Mouse (Mus musculus) adrenal gland, adult 18-20 months (tissue): ENCODE data around the gene Slc7a14. TPM values are rescaled to one million over a fixed set of nuclear protein-coding genes. Genes with fewer than 3 reads are reported as not detected.
"Not testable (repeated sequence)": the region's sequence is repeated elsewhere in the genome, so short reads cannot be mapped to it uniquely, and the experiment has no call there.

Experiments
- DNase-seq, 2 experiments: peaks; one replicate each; pipeline ENCODE4 v3.0.0; 2021 to 2022; ENCODE audit warnings: low spot score in 2 of 2
- long read RNA-seq, 2 experiments: library from polyadenylated mRNA; stranded (forward); transcript quantifications; one replicate each; pipeline ENCODE4 v2.0.0; 2021
- total RNA-seq, 2 experiments: library from RNA; stranded (reverse); gene quantifications; 1 replicate in 1 of 2; 2 replicates in 1 of 2; pipeline ENCODE4 v1.2.3; 2021

The Slc7a14 gene
- 1 to 10 TPM; 3.1 to 4.3 TPM for total RNA-seq
- long read RNA-seq, experiment 1 = 0 reads
- long read RNA-seq, experiment 2, full-length matches to known transcripts = 1 of 2 reads
- long read RNA-seq, experiment 2, partial matches to known transcripts = 0 of 2 reads
- long read RNA-seq, experiment 2, other reads (novel, unspliced or antisense) = 1 of 2 reads

- DNase-seq = peak in 1 of 2 experiments; percentile 18
These were observed at the start of gene Slc7a14 for GRCm38 (mm10) chr3:31309934-31310787. Gene Slc7a14 (minus strand): TSS chr3:31310378.

GRCm38 (mm10) chr3:31346540-31346939 lies 36.4 kb upstream of the Slc7a14 start:
- DNase-seq = no peak

DNA sequence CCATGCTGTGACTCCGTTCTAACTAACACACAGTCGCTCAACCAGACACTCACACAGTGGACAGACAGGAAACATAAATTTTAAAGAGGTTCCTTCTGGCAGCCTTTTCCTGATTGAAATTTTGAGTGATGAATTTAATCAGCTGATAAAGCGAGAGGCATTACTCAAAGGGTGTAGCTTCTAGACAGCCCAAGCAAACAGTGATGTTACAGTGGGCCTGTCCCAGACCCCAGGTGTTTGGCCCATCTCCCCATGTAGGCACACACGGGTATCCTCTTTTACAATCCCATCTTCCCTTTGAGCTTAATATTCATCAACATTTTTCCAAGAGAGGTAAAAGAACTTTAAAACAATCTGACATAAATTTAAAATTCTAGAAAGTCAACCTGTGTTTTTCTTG lies 35.6 kb upstream of the Slc7a14 start:
- no peak for DNase-seq

DNA sequence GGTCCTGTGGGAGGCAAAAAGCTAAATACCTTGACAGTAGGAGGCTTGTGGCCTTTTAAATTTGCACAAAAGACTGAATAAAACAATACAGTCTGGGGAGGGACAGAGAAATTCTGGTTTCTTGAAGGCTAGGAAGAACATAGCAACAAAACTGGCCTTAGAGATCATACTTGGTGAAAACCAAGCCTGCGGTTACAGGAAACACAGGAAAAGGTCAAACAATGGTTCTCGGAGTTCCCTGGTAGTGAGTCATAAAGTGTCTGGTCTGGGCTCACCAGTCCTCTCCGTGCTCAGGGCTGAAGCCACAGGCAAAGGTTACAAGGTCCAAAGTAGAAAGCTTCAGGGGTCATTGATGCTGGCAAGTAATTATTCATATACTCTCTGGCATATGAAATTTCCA lies 29.1 kb upstream of the Slc7a14 start:
- no peak for DNase-seq

GRCm38 (mm10) chr3:31328237-31328836 lies 18.2 kb upstream of the Slc7a14 start:
- DNase-seq = no peak

DNA sequence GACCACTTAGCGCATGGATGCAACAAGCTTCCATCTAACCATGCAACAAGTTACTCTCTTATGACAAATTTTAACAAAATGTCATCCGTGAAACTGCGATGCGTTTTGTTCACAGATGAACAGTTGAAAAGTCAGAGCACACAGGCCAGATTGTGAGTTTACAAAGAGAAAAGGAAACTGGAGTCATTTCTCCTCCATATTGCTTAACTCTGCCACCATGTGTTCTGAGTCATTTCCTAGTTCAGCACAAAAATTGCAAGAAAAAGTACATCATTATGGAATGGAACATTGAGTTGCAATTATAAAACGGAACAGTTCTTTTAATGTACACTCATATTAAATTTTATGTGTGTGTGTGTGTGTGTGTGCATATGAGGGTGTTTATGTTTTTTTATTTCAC lies 17.6 kb upstream of the Slc7a14 start:
- no peak for DNase-seq

- DNase-seq = no peak
These were observed 14.1 kb upstream of the Slc7a14 start for GRCm38 (mm10) chr3:31324231-31324654.

DNA sequence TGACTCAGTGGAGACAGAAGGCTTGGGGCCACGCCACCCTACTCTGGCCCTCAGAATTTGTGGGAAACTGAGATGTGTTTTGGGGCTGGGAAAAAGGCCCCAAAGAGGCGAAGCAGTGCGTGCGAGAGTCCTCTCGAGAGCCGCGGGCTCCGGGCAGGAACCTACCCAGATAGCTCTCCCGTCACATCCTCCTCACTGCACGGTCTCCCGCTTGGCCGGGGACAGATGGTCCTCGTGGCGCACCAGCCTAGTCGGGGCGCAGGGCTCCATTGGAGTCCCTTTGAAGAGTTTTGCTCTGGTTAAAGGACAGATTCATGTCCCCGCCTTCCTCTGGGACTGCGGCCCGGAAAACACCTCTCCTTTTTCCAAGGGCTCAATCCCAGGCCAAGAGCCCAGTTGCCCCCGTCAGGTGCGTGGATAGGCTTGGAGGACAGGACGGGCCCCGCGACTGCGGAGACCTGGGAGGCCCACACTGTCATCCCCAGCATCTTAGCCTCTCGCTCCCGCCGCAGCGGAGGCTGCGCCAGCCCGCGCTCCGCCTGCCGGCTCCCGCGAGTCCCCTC lies 726 bp downstream of the Slc7a14 start:
- no peak for DNase-seq

- peak; percentile 16 to 40 for DNase-seq
These were observed 1.3 kb downstream of the Slc7a14 start for GRCm38 (mm10) chr3:31308906-31309305.

DNA sequence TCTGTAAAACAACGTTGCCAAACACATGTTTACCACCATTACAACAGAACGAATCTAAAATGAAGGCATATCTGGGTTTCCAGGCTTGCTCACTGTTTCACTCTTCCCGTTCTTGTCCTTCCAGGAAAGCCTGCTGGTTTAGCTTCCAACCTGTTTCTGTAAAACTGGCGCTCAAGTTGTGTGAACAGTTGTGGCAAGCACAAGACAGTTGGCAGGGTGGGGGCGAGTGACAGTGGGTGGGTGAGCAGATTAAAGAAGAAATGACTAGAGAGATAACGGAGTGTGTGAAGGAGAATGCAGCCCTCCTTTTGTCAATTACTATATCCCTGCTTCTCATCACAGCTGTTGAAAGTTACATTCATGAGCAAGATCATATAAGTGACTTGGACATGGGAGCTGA lies 2.2 kb downstream of the Slc7a14 start:
- DNase-seq = no peak

GRCm38 (mm10) chr3:31291673-31292602 lies 18.2 kb downstream of the Slc7a14 start:
- DNase-seq = no peak

DNA sequence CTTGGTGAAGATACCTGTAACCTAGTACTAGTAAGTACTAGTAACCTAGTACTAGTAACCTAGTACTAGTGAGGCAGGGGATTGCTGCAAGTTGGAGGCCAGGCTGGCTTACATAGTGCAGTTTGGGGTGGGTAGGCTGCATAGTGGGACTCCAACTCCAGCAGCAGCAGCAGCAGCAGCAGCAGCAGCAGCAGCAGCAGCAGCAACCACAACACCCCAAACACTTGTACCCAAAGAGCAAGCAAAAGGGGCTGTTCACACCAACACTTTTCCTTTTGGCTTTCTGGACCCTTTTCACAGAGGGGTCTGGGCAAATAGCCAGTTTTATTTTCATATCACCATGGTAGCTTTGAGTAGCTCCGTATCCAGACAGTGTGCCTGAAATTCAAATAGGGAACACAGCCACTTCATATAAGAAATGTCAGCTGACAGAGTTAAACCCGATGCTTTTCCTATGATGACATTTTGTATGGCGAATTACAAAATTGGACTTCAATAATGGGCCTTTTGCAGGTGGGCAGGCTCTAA lies 22.7 kb downstream of the Slc7a14 start:
- DNase-seq = no peak

- DNase-seq = no peak
These were observed 29.1 kb downstream of the Slc7a14 start for GRCm38 (mm10) chr3:31281116-31281515.

DNA sequence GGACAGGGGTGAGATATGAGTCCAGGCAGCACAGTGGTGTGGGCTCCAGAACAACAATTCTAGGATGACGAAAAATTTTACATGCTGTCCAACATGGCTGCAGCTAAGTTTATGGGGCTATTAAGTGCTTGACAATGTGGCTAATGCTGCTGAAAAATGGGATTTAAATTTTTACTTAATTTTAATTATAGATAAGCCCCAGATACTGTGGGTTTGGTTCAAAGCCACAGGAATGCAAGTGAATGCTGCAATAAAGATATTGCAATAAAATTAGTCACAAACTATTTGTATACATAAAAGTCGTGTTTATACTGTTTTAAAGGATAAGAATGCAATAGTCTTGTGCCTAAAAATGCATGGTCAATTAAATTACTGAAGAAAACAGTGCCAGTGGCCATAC lies 35.3 kb downstream of the Slc7a14 start:
- DNase-seq = no peak

- not testable (repeated sequence) for DNase-seq
These were observed 36.9 kb downstream of the Slc7a14 start for GRCm38 (mm10) chr3:31273247-31273646.

DNA sequence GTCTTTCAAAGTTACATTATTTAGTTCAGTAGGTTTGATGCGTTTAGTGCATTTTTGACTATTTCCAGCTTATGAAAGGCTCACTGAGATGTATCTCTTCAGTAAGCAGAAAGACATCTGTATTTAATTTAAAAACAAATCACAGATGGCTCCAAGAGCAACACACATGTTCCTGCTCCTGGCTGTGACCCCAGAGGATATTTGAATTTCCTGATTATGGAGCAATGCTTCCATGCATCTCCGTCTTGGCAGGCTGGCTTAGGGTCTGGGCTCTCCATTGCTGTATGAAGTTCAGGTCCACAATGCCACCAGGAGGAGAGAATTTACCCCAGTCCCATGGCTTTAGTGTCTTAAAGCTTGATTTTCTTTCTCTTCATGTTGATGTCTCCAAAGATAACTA lies 37.5 kb downstream of the Slc7a14 start:
- no peak for DNase-seq

DNA sequence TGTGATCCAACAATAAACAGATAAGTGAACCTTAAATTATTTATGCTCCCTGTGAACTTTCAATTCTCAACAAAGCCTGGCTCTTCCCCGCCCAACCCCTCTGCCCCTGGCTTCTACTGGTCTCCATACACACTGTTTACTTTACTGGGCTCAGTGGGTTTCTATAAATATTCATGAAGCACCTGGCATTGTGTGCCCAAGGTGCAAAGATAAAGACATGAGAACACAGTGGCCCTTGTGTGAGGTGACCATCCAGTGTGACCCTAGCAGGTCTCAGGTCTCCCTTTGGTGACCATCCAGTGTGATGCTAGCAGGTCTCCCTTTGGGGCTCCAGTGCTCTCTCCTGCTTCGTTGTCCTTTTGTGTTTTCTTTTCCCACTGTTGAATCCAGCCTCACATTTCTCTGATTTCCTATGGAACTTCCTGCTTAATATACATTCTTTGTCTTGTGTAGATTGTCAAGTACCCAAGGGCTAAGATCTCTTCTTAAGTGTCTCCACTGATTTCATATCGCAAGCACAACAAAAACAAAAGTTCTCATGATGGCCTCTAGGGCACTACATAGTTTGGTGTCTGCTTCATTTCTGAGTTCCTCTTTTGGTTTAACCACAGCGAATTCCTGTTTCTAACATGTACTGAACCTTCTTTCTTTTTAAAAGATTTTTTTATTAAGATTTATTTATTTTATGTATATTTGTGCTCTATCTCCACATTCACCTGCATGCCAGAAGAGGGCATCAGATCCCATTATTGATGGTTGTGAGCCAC lies 40.4 kb downstream of the Slc7a14 start:
- no peak for DNase-seq

- DNase-seq = no peak
These were observed 42.3 kb downstream of the Slc7a14 start for GRCm38 (mm10) chr3:31267921-31268320.

DNA sequence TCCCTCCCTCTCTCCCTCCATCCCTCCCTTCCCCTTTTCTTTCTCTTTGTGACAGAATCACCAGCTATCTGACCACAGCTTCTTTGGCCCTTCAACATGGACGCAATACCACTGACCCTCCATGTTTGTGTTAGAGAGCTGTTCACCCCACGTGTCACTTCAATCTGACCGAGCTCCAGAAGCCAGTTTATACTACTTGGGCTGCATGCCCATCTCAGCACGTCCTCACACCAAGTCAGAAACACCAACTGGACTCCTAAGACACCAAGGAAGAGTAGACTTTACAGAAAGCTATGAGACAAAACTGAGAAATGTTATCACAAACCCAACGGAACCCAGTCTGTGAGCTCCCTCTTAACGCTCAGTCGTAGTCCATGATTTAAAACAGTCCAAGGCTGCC lies 43.2 kb downstream of the Slc7a14 start:
- no peak for DNase-seq

DNA sequence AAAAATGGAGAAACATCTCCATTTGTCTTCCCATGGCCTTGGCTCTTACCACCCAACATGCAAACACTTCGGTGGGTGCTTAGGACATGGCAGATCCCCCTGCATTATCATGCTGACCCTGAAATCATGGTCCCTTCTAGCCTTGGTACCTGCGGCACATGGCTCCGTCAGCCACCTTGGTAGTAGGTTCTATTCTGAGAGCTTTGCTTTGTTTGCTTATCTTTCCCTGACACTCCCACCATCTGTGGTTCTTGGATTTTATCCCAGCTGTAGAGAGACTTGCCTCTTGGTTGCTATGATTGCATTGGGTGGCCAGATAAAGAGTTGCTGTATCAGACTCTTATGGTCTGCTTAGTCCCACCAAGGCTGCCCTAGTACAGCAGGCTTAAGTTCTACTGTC lies 46.6 kb downstream of the Slc7a14 start:
- no peak for DNase-seq
